Mouse (Mus musculus) kidney, postnatal 4 days (tissue): Measurements from ENCODE around the gene Aftph.
A peak's percentile ranks its signal among the peaks of the same experiment; 100 is the strongest.
"Not testable (repeated sequence)": the region's sequence is repeated elsewhere in the genome, so short reads cannot be mapped to it uniquely, and the experiment has no call there.

Source experiments
- DNase-seq, 2 experiments: peaks; one replicate each; pipeline ENCODE4 v3.0.0; 2021; ENCODE audit warnings: mixed read lengths in 2 of 2

The Aftph gene

GRCm38 (mm10) chr11:20741201-20742100 lies at the start of gene Aftph:
TSS of gene Aftph (minus strand) at chr11:20741589.
- DNase-seq, result peak; percentile 99

- no peak for DNase-seq
Measured at GRCm38 (mm10) chr11:20789015-20789414, 47.6 kb upstream of the Aftph start.

GRCm38 (mm10) chr11:20788070-20788469 lies 46.7 kb upstream of the Aftph start:
- DNase-seq, result no peak

- DNase-seq, result no peak
Measured at GRCm38 (mm10) chr11:20786191-20786590, 44.8 kb upstream of the Aftph start.

- no peak for DNase-seq
Measured at GRCm38 (mm10) chr11:20785186-20785585, 43.8 kb upstream of the Aftph start.

GRCm38 (mm10) chr11:20784776-20785175 lies 43.4 kb upstream of the Aftph start:
- DNase-seq, result no peak

GRCm38 (mm10) chr11:20783467-20783866 lies 42.1 kb upstream of the Aftph start:
- no peak for DNase-seq

GRCm38 (mm10) chr11:20782620-20783019 lies 41.2 kb upstream of the Aftph start:
- no peak for DNase-seq

GRCm38 (mm10) chr11:20780312-20780711 lies 38.9 kb upstream of the Aftph start:
- no peak for DNase-seq

- no peak for DNase-seq
Measured at GRCm38 (mm10) chr11:20778861-20779563, 37.6 kb upstream of the Aftph start.

GRCm38 (mm10) chr11:20778298-20778697 lies 36.9 kb upstream of the Aftph start:
- DNase-seq, result no peak

GRCm38 (mm10) chr11:20776668-20777067 lies 35.3 kb upstream of the Aftph start:
- DNase-seq, result no peak

GRCm38 (mm10) chr11:20772642-20773041 lies 31.3 kb upstream of the Aftph start:
- DNase-seq, result no peak

- DNase-seq, result not testable (repeated sequence)
Measured at GRCm38 (mm10) chr11:20771827-20772226, 30.4 kb upstream of the Aftph start.

- not testable (repeated sequence) for DNase-seq
Measured at GRCm38 (mm10) chr11:20761984-20762383, 20.6 kb upstream of the Aftph start.

GRCm38 (mm10) chr11:20750573-20750972 lies 9.2 kb upstream of the Aftph start:
- no peak for DNase-seq

- DNase-seq, result no peak
Measured at GRCm38 (mm10) chr11:20743353-20743752, 2.0 kb upstream of the Aftph start.

GRCm38 (mm10) chr11:20742361-20742897 lies 1.0 kb upstream of the Aftph start:
- peak; percentile 50 to 69 for DNase-seq

- peak; percentile 54 to 74 for DNase-seq
Measured at GRCm38 (mm10) chr11:20740481-20741200, 748 bp downstream of the Aftph start.

- no peak for DNase-seq
Measured at GRCm38 (mm10) chr11:20734066-20734465, 7.3 kb downstream of the Aftph start.

GRCm38 (mm10) chr11:20733486-20734030 lies 7.8 kb downstream of the Aftph start:
- no peak for DNase-seq

- DNase-seq, result no peak
Measured at GRCm38 (mm10) chr11:20729403-20729802, 12.0 kb downstream of the Aftph start.

GRCm38 (mm10) chr11:20728044-20728443 lies 13.3 kb downstream of the Aftph start:
- no peak for DNase-seq
